Mouse (Mus musculus) kidney, adult 2 months (tissue): ENCODE measurements around the gene Nudt15. TPM values are rescaled to one million over a fixed set of nuclear protein-coding genes. Genes with fewer than 3 reads are reported as not detected.

Experiments used
- DNase-seq: peaks from one replicate; pipeline ENCODE4 v3.0.0; 2021
- H3K27ac ChIP-seq: fragments of 200-500 bp; 2 replicates; pipeline ENCODE4 v1.5.1; 2012; ENCODE audit warnings: low read depth, low read length, control low read depth, inconsistent platforms; ENCODE audit not compliant: insufficient read depth
- H3K27me3 ChIP-seq: fragments of 200-500 bp; replicated peaks from 2 replicates; pipeline ENCODE4 v1.6.1; 2012; ENCODE audit warnings: mild to moderate bottlenecking, moderate library complexity, low read length, inconsistent platforms; ENCODE audit not compliant: control insufficient read depth, insufficient read depth
- H3K36me3 ChIP-seq: fragments of 200-500 bp; 2 replicates; pipeline ENCODE4 v1.6.1; 2012; ENCODE audit warnings: mild to moderate bottlenecking, moderate library complexity, low read length, inconsistent platforms; ENCODE audit not compliant: control insufficient read depth, insufficient read depth
- H3K4me1 ChIP-seq: fragments of 200-500 bp; 2 replicates; pipeline ENCODE4 v1.6.1; 2011; ENCODE audit warnings: low read length; ENCODE audit not compliant: control insufficient read depth, insufficient read depth
- H3K4me3 ChIP-seq: fragments of 200-500 bp; 2 replicates; pipeline ENCODE4 v1.5.1; 2011; ENCODE audit warnings: mild to moderate bottlenecking, low read depth, low read length, control low read depth; ENCODE audit not compliant: insufficient read depth
- CTCF ChIP-seq: fragments of 200-500 bp; conservative IDR thresholded peaks from 2 replicates; pipeline ENCODE4 v1.5.1; 2011; ENCODE audit warnings: low read depth, mild to moderate bottlenecking, control low read depth, low read length, moderate library complexity, mixed read lengths; ENCODE audit not compliant: insufficient read depth, insufficient read length
- POLR2A ChIP-seq: fragments of 200-500 bp; IDR thresholded peaks from one replicate; pipeline ENCODE4 v1.6.1; 2011; ENCODE audit warnings: low read depth, low read length, control low read depth
- WGBS: fragments of 180-500 bp; shearing (Covaris S2); methylation state at CpG from one replicate; pipeline ENCODE4 v1.1.7; 2018; 5-methylcytosine and 5-hydroxymethylcytosine counted together
- polyA plus RNA-seq: library from polyadenylated mRNA; depleted of rRNA; stranded (reverse); fragments of >200 nt; gene quantifications from 2 replicates; pipeline ENCODE4 v1.2.3, GENCODE M21; 2012

Nudt15 gene
- polyA plus RNA-seq, 1 experiment: 1.7 TPM

DNA sequence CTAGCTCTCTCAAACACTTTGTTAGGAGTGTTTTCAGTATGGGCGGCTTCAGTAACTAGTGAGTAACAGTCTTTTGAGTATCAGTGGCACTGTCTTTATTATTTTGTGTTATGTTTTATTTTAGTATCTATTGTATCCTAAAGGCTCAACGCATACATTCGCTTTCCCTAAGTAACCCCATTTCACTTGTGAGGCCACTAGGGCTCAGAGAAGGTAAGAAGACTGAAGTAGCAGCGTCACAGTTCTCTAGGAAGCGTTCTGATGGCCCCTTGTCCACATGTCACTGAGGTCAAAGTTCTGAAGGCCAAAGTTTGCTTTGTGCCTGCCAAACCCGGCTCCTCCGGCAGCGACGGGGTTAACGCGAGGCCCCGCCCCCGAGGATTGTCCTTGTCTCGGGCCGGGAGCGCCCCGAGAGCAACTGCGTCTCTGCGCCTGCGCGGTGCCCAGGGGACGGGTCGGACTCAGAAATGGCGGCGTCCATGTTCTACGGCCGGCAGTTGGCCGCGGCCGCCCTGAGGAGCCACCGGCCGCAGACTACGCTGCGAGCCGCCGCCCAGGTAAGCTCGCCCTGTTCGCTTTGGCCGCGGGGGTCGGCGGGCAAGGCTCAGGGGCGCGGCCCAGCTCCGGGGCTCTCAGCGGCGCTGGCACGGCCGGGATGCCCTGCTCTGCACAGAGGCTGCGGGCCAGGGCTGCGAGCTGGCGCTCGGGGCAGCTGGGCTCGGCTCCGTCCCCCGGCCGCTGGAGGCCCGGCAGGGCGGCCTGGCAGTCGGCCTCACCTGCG, 4.5 kb upstream of the Nudt15 start:
- Histone ChIP-seq H3K36me3 (peaks cover 3% of the 10 kb centered on the region), H3K27ac (peak overlapping the region; percentile 64), H3K4me3 (peak overlapping the region; percentile 97), H3K4me1 (peaks cover 6% of the 10 kb centered on the region; the same call in 1 of the 2 replicates), H3K27me3 (no peaks in the 10 kb centered on the region)
- WGBS: 4% methylated on average over 61 of the region's 61 CpGs
- peak; percentile 97 for DNase-seq
- TF ChIP-seq POLR2A (peak; percentile 68), CTCF (no peak)

DNA sequence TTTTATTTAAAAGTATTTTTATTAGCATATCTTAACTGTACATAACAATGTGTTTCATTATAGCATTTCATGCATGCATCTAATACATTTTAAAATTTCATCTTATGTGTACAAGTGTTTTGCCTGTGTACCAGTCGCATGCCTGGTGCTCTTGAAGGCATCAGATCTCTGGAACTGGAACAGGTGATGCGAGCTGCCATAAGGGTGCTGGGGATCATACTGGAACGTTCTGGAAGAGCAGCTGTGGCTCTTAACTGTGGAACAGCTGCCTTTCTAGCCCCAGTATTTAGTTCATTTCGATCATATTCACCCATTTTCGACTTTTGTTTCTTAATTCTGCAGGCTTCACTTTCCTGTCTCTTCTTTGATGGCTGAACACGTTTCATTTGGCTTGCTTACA, 3.1 kb upstream of the Nudt15 start:
- Histone ChIP-seq H3K4me3 (no peak overlapping the region), H3K4me1 (peaks cover 6% of the 10 kb centered on the region; the same call in 1 of the 2 replicates), H3K27ac (no peak overlapping the region), H3K27me3 (no peaks in the 10 kb centered on the region), H3K36me3 (peaks cover 2% of the 10 kb centered on the region)
- DNase-seq: no peak
- no peak for TF ChIP-seq POLR2A
- no peak for TF ChIP-seq CTCF
- WGBS: 78% methylated on average over 6 of the region's 6 CpGs

DNA sequence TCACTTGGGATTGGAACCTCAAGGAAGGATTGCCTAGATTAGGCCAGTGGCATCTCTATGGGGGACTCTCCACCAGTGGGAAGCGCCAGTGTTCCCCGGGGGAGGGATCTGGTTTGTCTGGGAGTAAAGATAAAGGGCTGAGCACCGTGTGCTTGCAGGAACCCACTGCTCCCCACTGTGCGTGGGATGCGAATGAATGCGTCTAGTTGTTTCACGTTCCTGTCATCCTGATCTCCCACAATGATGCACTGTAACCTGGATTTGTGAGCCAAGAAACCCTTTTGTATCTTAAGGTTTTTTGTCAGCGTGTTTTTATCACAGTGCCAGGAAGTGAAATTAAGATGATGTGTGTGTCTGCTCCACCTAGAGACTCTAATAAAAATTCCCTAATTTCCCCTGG, 2.7 kb upstream of the Nudt15 start:
- no peaks in the 10 kb centered on the region for H3K27me3 ChIP-seq
- H3K27ac ChIP-seq: 0 out of 2 replicates have a peak overlapping the region, but pooled peaks have one; percentile 19
- H3K4me1 ChIP-seq: peaks cover 6% of the 10 kb centered on the region; the same call in 1 of the 2 replicates
- DNase-seq: no peak
- no peaks in the 10 kb centered on the region for H3K36me3 ChIP-seq
- no peak overlapping the region for H3K4me3 ChIP-seq
- no peak for TF ChIP-seq POLR2A
- TF ChIP-seq CTCF: no peak
- WGBS: 45% methylated on average over 8 of the region's 8 CpGs

DNA sequence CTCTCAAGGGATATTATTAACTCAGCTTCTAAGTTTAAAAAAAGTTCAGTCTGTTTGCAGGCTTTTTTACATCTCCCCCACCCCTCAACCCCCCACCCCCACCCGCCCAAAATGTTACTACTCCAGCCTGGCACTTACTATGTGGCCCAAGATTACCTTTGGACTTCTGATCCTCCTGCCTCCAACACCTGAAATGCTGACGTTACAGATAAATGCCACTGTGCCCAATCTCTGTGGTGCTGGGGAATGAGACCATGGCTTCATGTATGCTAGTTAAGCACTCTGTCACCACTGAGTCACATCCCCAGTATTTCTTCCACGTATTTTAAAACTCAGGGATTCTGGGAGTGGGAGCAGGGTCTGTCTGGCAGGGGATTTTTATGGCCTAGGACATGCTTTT, 2.2 kb upstream of the Nudt15 start:
- WGBS: 44% methylated on average over 3 of the region's 3 CpGs
- H3K36me3 ChIP-seq: no peaks in the 10 kb centered on the region
- H3K27me3 ChIP-seq: no peaks in the 10 kb centered on the region
- peaks cover 6% of the 10 kb centered on the region; the same call in 1 of the 2 replicates for H3K4me1 ChIP-seq
- H3K4me3 ChIP-seq: no peak overlapping the region
- TF ChIP-seq CTCF (no peak), POLR2A (no peak)
- 0 out of 2 replicates have a peak overlapping the region, but pooled peaks have one; percentile 19 for H3K27ac ChIP-seq
- peak; percentile 72 for DNase-seq

DNA sequence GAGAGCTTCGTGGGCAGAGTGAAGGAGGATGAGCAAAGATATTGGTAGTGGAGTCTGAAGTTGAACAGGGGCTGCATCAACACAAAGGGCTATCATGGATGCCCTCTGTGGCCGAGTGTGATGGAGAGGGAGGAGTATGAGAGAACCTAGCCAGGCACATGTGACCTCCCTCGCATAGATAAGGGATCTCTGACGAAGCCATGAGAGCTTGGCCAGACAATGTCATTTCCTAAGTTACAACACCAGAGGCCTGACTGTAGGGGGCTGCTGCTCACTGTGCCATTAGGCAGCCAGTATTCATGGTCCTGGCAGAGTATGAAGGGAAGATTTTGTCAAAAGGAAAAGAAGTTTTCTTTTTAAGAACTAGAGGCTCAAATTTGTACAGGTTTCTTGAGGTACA, 1.0 kb downstream of the Nudt15 start:
- H3K4me3 ChIP-seq: no peak overlapping the region
- no peak for DNase-seq
- 63% methylated on average over 4 of the region's 4 CpGs for WGBS
- TF ChIP-seq CTCF (no peak), POLR2A (no peak)
- no peaks in the 10 kb centered on the region for H3K36me3 ChIP-seq
- H3K4me1 ChIP-seq: 0 out of 2 replicates have a peak, but pooled peaks cover 2% of the 10 kb centered on the region
- H3K27ac ChIP-seq: no peak overlapping the region
- no peaks in the 10 kb centered on the region for H3K27me3 ChIP-seq

DNA sequence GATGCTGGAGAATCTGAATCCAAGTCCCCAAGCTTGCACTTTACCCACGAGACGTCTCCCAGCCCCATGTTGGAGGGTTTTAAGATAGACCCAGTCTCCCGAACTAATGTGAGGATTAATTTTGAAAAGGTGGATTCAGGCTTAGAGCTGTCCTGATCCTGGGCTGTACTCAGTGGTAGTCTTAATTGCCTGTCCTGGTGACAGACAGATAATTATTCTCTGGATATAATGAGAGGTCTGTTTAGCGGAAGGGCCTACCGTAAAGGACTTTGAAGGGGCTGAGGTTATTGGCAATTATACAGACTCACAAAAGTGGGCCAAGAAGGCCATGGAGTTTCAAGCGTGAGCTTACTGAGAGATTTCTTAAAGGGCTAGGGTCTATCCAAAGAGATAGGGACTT, 4.3 kb downstream of the Nudt15 start:
- no peak for DNase-seq
- Histone ChIP-seq H3K4me1 (no peaks in the 10 kb centered on the region), H3K4me3 (no peak overlapping the region), H3K27me3 (no peaks in the 10 kb centered on the region), H3K36me3 (no peaks in the 10 kb centered on the region), H3K27ac (no peak overlapping the region)
- TF ChIP-seq CTCF (no peak), POLR2A (no peak)
- WGBS: 72% methylated on average over 6 of the region's 6 CpGs

DNA sequence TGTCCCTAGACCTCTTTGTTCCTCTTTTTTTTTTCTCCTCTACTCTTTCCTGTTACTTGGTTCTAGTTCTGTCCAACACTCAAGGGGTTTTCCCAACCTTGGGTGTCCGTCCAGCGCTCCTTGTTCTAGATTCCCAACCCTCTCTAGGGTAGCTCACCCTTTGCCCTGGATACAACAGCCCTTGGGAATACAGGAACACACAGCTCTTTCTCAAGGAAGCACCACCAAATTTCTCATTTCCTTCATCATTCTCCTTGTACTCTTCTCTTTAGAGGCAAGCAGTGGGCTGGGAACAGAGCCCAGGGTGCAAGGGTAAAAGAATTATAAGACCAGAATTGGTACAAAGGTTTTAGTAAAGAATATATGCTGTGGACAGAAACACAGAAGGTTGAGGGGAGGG, 12.4 kb downstream of the Nudt15 start:
- no peak for DNase-seq
- H3K27ac ChIP-seq: no peak overlapping the region
- no peaks in the 10 kb centered on the region for H3K4me1 ChIP-seq
- H3K4me3 ChIP-seq: no peak overlapping the region
- TF ChIP-seq CTCF (no peak), POLR2A (no peak)
- no peaks in the 10 kb centered on the region for H3K36me3 ChIP-seq
- H3K27me3 ChIP-seq: no peaks in the 10 kb centered on the region
- WGBS: 66% methylated on average over 2 of the region's 2 CpGs
